Comparison of ENCODE assay signal across 17 mouse cellular contexts in the genomic region with DNA sequence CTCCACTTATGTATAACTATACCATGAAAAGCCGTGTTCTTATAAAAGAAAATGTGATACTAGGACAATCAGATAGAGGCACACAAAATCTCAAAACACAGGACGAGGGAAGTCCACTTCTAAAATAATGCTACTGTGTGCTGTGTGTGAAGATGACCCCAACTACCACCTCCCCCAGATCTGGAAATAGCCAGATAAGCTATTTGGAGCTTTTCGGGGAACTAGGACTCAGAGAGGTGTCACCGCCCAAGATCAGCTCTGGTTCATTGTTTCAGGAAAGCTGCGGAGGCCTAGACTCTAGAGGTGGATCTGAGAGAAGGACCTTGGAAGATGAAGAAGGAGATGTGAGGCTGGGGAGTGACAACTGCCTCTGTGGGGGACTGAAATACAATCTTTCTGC. TPM values are rescaled to one million over a fixed set of nuclear protein-coding genes. Genes with fewer than 3 reads are reported as not detected.
DNase-seq lines count a peak whose midpoint lies in the region; ATAC-seq and TF ChIP-seq lines count a peak whose summit lies in the region.
"Had no signal": no experiment of that assay in that cellular context is flagged by ENCODE, and none has a peak within 500 bp of the region (broad histone marks: within the 10 kb centered on the region; RNA-seq: fewer than 3 reads in every experiment).

No protein-coding gene starts in this region.

- H3K36me3 ChIP-seq in forebrain, embryonic 10.5 days (replicated peaks) = no peaks in the 10 kb centered on the region
- no peaks in the 10 kb centered on the region for H3K36me3 ChIP-seq in forebrain, postnatal 0 days (ENCODE audit: insufficient read depth)
- no peaks in the 10 kb centered on the region for H3K36me3 ChIP-seq in lung, postnatal 0 days (ENCODE audit: insufficient read depth, low read length)
- H3K36me3 ChIP-seq in liver, adult 2 months (ENCODE audit: control insufficient read depth, insufficient read depth, low read length) = no peaks in the 10 kb centered on the region
- H3K36me3 ChIP-seq in small intestine, adult 2 months (ENCODE audit: control insufficient read depth, insufficient read depth, low read length) = no peaks in the 10 kb centered on the region
- no peaks in the 10 kb centered on the region for H3K36me3 ChIP-seq in hindbrain, embryonic 10.5 days
- H3K36me3 ChIP-seq: embryonic facial prominence, embryonic 15.5 days; limb, embryonic 10.5 days; neural tube, embryonic 15.5 days had no signal

- H3K4me3 ChIP-seq in forebrain, embryonic 10.5 days = no peak overlapping the region
- H3K4me3 ChIP-seq in forebrain, postnatal 0 days (ENCODE audit: low read depth, low read length) = no peak overlapping the region
- no peak overlapping the region for H3K4me3 ChIP-seq in lung, postnatal 0 days (ENCODE audit: low read depth, low read length)
- no peak overlapping the region for H3K4me3 ChIP-seq in liver, adult 2 months (ENCODE audit: insufficient read depth, low read depth, low read length)
- H3K4me3 ChIP-seq in small intestine, adult 2 months (ENCODE audit: low read depth, low read length) = no peak overlapping the region
- H3K4me3 ChIP-seq in hindbrain, embryonic 10.5 days = no peak overlapping the region
- H3K4me3 ChIP-seq: embryonic facial prominence, embryonic 15.5 days; limb, embryonic 10.5 days; neural tube, embryonic 15.5 days had no signal

- DNase-seq in forebrain, embryonic 10.5 days (ENCODE audit: extremely low spot score, low spot score) = no peak
- DNase-seq in forebrain, postnatal 0 days = no peak
- DNase-seq in lung, postnatal 0 days (ENCODE audit: low spot score) = no peak
- no peak for DNase-seq in lung, adult 18-20 months
- DNase-seq in liver, adult 2 months (ENCODE audit: extremely low read depth, low read depth, low spot score) = no peak
- no peak for DNase-seq in hindbrain, embryonic 10.5 days (ENCODE audit: low spot score)
- DNase-seq in frontal cortex, postnatal 14 days (ENCODE audit: low spot score in 2 of 2) = no peak
- DNase-seq: cerebellum, adult 9-10 months; kidney, adult 8-10 months; right cerebral cortex, postnatal 4 days; thymus, postnatal 25 days had no signal

- TF ChIP-seq EP300 in lung, postnatal 0 days (IDR thresholded peaks at IDR 0.05) = no peak

- TF ChIP-seq CTCF in forebrain, postnatal 0 days (IDR thresholded peaks at IDR 0.05; ENCODE audit: low read depth) = no peak
- no peak for TF ChIP-seq CTCF in lung, postnatal 0 days (IDR thresholded peaks at IDR 0.05)
- no peak for TF ChIP-seq CTCF in liver, adult 2 months (IDR thresholded peaks at IDR 0.05; ENCODE audit: low read depth, low read length)
- no peak for TF ChIP-seq CTCF in small intestine, adult 2 months (IDR thresholded peaks at IDR 0.05; ENCODE audit: extremely low read depth, insufficient read length, insufficient replicate concordance, low read depth, low read length)

- no peaks in the 10 kb centered on the region for H3K79me2 ChIP-seq in liver, adult 2 months (ENCODE audit: control insufficient read depth, insufficient read depth, low read length)

- peaks cover 19% of the 10 kb centered on the region for H3K4me1 ChIP-seq in forebrain, embryonic 10.5 days
- no peaks in the 10 kb centered on the region for H3K4me1 ChIP-seq in forebrain, postnatal 0 days (ENCODE audit: insufficient read depth)
- H3K4me1 ChIP-seq in lung, postnatal 0 days (ENCODE audit: insufficient read depth, low read depth, low read length) = 0 out of 2 replicates have a peak, but pooled peaks cover 7% of the 10 kb centered on the region
- no peaks in the 10 kb centered on the region for H3K4me1 ChIP-seq in liver, adult 2 months (ENCODE audit: control insufficient read depth, insufficient read depth, low read length)
- peaks cover 19% of the 10 kb centered on the region; the same call in 1 of the 2 replicates for H3K4me1 ChIP-seq in small intestine, adult 2 months (ENCODE audit: control insufficient read depth, insufficient read depth, insufficient read length, low read length)
- H3K4me1 ChIP-seq in hindbrain, embryonic 10.5 days (replicated peaks) = 0 out of 2 replicates have a peak, but pooled peaks cover 16% of the 10 kb centered on the region
- H3K4me1 ChIP-seq: neural tube, embryonic 15.5 days had no signal

- no peaks in the 10 kb centered on the region for H3K27me3 ChIP-seq in forebrain, embryonic 10.5 days (ENCODE audit: poor library complexity, severe bottlenecking)
- H3K27me3 ChIP-seq in forebrain, postnatal 0 days (ENCODE audit: insufficient read depth, low read length) = no peaks in the 10 kb centered on the region
- no peaks in the 10 kb centered on the region for H3K27me3 ChIP-seq in lung, postnatal 0 days (replicated peaks; ENCODE audit: insufficient read depth, low read length)
- no peaks in the 10 kb centered on the region for H3K27me3 ChIP-seq in liver, adult 2 months (ENCODE audit: control insufficient read depth, insufficient read depth, low read length)
- no peaks in the 10 kb centered on the region for H3K27me3 ChIP-seq in small intestine, adult 2 months (ENCODE audit: control insufficient read depth, insufficient read depth, low read length)
- no peaks in the 10 kb centered on the region for H3K27me3 ChIP-seq in hindbrain, embryonic 10.5 days (ENCODE audit: insufficient read depth, poor library complexity, severe bottlenecking)
- H3K27me3 ChIP-seq: embryonic facial prominence, embryonic 15.5 days; neural tube, embryonic 15.5 days had no signal

- H3K4me2 ChIP-seq in forebrain, postnatal 0 days (ENCODE audit: low read depth) = no peak overlapping the region
- no peak overlapping the region for H3K4me2 ChIP-seq in lung, postnatal 0 days (replicated peaks; ENCODE audit: low read depth, low read length)
- H3K4me2 ChIP-seq: embryonic facial prominence, embryonic 15.5 days; neural tube, embryonic 15.5 days had no signal

- no peak for TF ChIP-seq POLR2A in liver, adult 2 months (IDR thresholded peaks at IDR 0.05; ENCODE audit: extremely low read depth, insufficient read depth, low read length)
- TF ChIP-seq POLR2A in small intestine, adult 2 months (IDR thresholded peaks at IDR 0.05; ENCODE audit: low read depth, low read length) = no peak

- H3K9ac ChIP-seq in forebrain, postnatal 0 days = no peak overlapping the region
- H3K9ac ChIP-seq in lung, postnatal 0 days (replicated peaks; ENCODE audit: low read depth) = no peak overlapping the region
- H3K9ac ChIP-seq in liver, adult 2 months (ENCODE audit: low read depth, low read length) = no peak overlapping the region
- H3K9ac ChIP-seq: embryonic facial prominence, embryonic 15.5 days; neural tube, embryonic 15.5 days had no signal

- no peak for ATAC-seq in forebrain, postnatal 0 days
- ATAC-seq in lung, postnatal 0 days = no peak
- ATAC-seq: forebrain, embryonic 14.5 days; hindbrain, postnatal 0 days had no signal

- 87% methylated on average over 5 of the region's 5 CpGs for WGBS in forebrain, embryonic 10.5 days
- 88% methylated on average over 5 of the region's 5 CpGs for WGBS in forebrain, postnatal 0 days
- WGBS in lung, postnatal 0 days = 85% methylated on average over 5 of the region's 5 CpGs
- 89% methylated on average over 5 of the region's 5 CpGs for WGBS in liver, adult 2 months
- 88% methylated on average over 5 of the region's 5 CpGs for WGBS in small intestine, adult 2 months
- WGBS in hindbrain, embryonic 10.5 days = 88% methylated on average over 5 of the region's 5 CpGs

- 0 out of 2 replicates have a peak overlapping the region, but pooled peaks have one; percentile 8 for H3K27ac ChIP-seq in forebrain, embryonic 10.5 days
- H3K27ac ChIP-seq in forebrain, postnatal 0 days (ENCODE audit: low read depth, low read length) = no peak overlapping the region
- peak overlapping the region; percentile 66 for H3K27ac ChIP-seq in lung, postnatal 0 days (ENCODE audit: low read length)
- H3K27ac ChIP-seq in liver, adult 2 months (replicated peaks; ENCODE audit: insufficient read depth, low read depth, low read length) = peak overlapping the region; percentile 60
- peak overlapping the region; percentile 73 for H3K27ac ChIP-seq in small intestine, adult 2 months (ENCODE audit: insufficient read depth, low read depth, low read length)
- H3K27ac ChIP-seq in hindbrain, embryonic 10.5 days = no peak overlapping the region
- H3K27ac ChIP-seq: embryonic facial prominence, embryonic 15.5 days; hindbrain, postnatal 0 days; neural tube, embryonic 15.5 days had no signal

- no peaks in the 10 kb centered on the region for H3K9me3 ChIP-seq in forebrain, embryonic 10.5 days
- H3K9me3 ChIP-seq in forebrain, postnatal 0 days (ENCODE audit: low read length) = no peaks in the 10 kb centered on the region
- no peaks in the 10 kb centered on the region for H3K9me3 ChIP-seq in lung, postnatal 0 days (ENCODE audit: low read length)
- H3K9me3 ChIP-seq in hindbrain, embryonic 10.5 days = no peaks in the 10 kb centered on the region
- H3K9me3 ChIP-seq: embryonic facial prominence, embryonic 15.5 days; limb, embryonic 10.5 days; neural tube, embryonic 15.5 days had no signal

RNA-seq across cellular contexts. Expression of a gene that starts 26.6 kb away (rescaled TPM):
- polyA plus RNA-seq in forebrain, embryonic 10.5 days (2016; fragmentation: Nextera tagmentation; extraction: Ambion mirVana) = 116 and 127 TPM in 2 replicates
- 137 and 186 TPM in 2 replicates for total RNA-seq in forebrain, postnatal 0 days (2014; rRNA removed)
- 103 and 106 TPM in 2 replicates for polyA plus RNA-seq in forebrain, postnatal 0 days (2015; fragmentation: Nextera tagmentation; extraction: Ambion mirVana)
- polyA plus RNA-seq in lung, postnatal 0 days (2015; fragmentation: Nextera tagmentation; extraction: Ambion mirVana) = 47.9 and 50.6 TPM in 2 replicates
- 30.7 and 34.6 TPM in 2 replicates for total RNA-seq in liver, adult 2 months (2014; rRNA removed)
- polyA plus RNA-seq in liver, adult 2 months (2012; rRNA removed) = 93.3 and 106 TPM in 2 replicates
- 64.7 and 68.6 TPM in 2 replicates for polyA plus RNA-seq in small intestine, adult 2 months (2012; rRNA removed)
- polyA plus RNA-seq in hindbrain, embryonic 10.5 days (2016; fragmentation: Nextera tagmentation; extraction: Ambion mirVana) = 97.7 and 103 TPM in 2 replicates

RNA-seq across cellular contexts. Expression of a gene that starts 27.2 kb away (rescaled TPM):
- 22.0 and 24.4 TPM in 2 replicates for polyA plus RNA-seq in forebrain, embryonic 10.5 days (2016; fragmentation: Nextera tagmentation; extraction: Ambion mirVana)
- 32.7 and 41.0 TPM in 2 replicates for total RNA-seq in forebrain, postnatal 0 days (2014; rRNA removed)
- 36.0 and 38.5 TPM in 2 replicates for polyA plus RNA-seq in forebrain, postnatal 0 days (2015; fragmentation: Nextera tagmentation; extraction: Ambion mirVana)
- polyA plus RNA-seq in lung, postnatal 0 days (2015; fragmentation: Nextera tagmentation; extraction: Ambion mirVana) = 68.4 and 79.3 TPM in 2 replicates
- 10.5 and 10.7 TPM in 2 replicates for total RNA-seq in liver, adult 2 months (2014; rRNA removed)
- 22.2 and 40.0 TPM in 2 replicates for polyA plus RNA-seq in liver, adult 2 months (2012; rRNA removed)
- 28.1 and 33.5 TPM in 2 replicates for polyA plus RNA-seq in small intestine, adult 2 months (2012; rRNA removed)
- polyA plus RNA-seq in hindbrain, embryonic 10.5 days (2016; fragmentation: Nextera tagmentation; extraction: Ambion mirVana) = 26.8 and 36.8 TPM in 2 replicates

Comparison
In these comparisons a context has a peak if more than half of its experiments do, and no peak if none do; other contexts are left out.
1. H3K27ac ChIP-seq: peak in forebrain, embryonic 10.5 days (single experiment), lung, postnatal 0 days (single experiment), liver, adult 2 months (single experiment) and small intestine, adult 2 months (single experiment); none in forebrain, postnatal 0 days (single experiment) and hindbrain, embryonic 10.5 days (single experiment).